Comparison of ENCODE assay signal across 29 mouse cellular contexts in the genomic region with DNA sequence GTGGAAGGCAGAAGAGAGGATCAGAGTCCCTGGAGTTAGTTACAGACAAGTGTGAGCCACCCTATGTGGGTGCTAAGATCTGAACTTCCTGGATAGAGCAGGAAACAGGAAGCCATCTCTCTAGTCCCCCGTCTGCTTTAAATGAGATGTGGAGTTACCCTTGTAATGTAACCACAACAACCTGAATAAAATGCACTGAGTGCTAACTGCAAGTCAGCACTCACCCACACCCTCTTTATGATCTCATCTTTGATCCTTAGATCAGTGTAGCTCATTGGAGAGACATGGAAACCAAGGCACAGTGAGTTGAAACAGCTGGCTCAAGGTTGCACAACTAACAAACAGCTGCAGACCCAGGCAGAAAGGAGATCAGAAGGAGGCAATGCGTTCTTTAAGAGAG.
A peak's percentile ranks its signal among the peaks of the same experiment; 100 is the strongest.
DNase-seq lines count a peak whose midpoint lies in the region; ATAC-seq lines count a peak whose summit lies in the region.
"Had no signal": no experiment of that assay in that cellular context is flagged by ENCODE, and none has a peak within 500 bp of the region (broad histone marks: within the 10 kb centered on the region; RNA-seq: fewer than 3 reads in every experiment).

No protein-coding gene starts in this region.

- DNase-seq in thymus, postnatal 0 days (ENCODE audit: low spot score), result peak; percentile 43
- no peak for DNase-seq in thymus, postnatal 25 days
- DNase-seq in CD4-positive, CD25-positive, alpha-beta regulatory T cell, adult 2 months (ENCODE audit: low read depth, low spot score), result peak; percentile 18
- DNase-seq in naive thymus-derived CD4-positive, alpha-beta T cell, adult 2 months (ENCODE audit: low read depth), result peak; percentile 68
- DNase-seq in cerebellum, adult 11 months, result no peak
- DNase-seq: adrenal gland, adult 8-10 months; adrenal gland, postnatal 25 days; B cell, adult 2 months; cerebellum, adult 18-20 months; cerebellum, adult 9-10 months; cerebellum, postnatal 14 days; gastrocnemius, postnatal 14 days; heart, adult 18-20 months; heart, postnatal 14 days; kidney, adult 2 months had no signal

- H3K9ac ChIP-seq in forebrain, embryonic 12.5 days, result no peak overlapping the region
- H3K9ac ChIP-seq: embryonic facial prominence, embryonic 12.5 days; embryonic facial prominence, embryonic 15.5 days; forebrain, embryonic 13.5 days; heart, embryonic 13.5 days; hindbrain, embryonic 12.5 days; hindbrain, embryonic 15.5 days had no signal

- no peaks in the 10 kb centered on the region for H3K9me3 ChIP-seq in forebrain, embryonic 12.5 days
- H3K9me3 ChIP-seq: embryonic facial prominence, embryonic 12.5 days; embryonic facial prominence, embryonic 15.5 days; forebrain, embryonic 13.5 days; heart, embryonic 10.5 days; heart, embryonic 13.5 days; hindbrain, embryonic 12.5 days; hindbrain, embryonic 15.5 days had no signal

- H3K36me3 ChIP-seq in forebrain, embryonic 12.5 days (replicated peaks), result no peaks in the 10 kb centered on the region
- H3K36me3 ChIP-seq: embryonic facial prominence, embryonic 12.5 days; embryonic facial prominence, embryonic 15.5 days; G1E; heart, embryonic 10.5 days; heart, embryonic 13.5 days; hindbrain, embryonic 12.5 days; hindbrain, embryonic 15.5 days had no signal

- no peak overlapping the region for H3K4me2 ChIP-seq in forebrain, embryonic 12.5 days
- H3K4me2 ChIP-seq: embryonic facial prominence, embryonic 12.5 days; embryonic facial prominence, embryonic 15.5 days; forebrain, embryonic 13.5 days; heart, embryonic 13.5 days; hindbrain, embryonic 12.5 days; hindbrain, embryonic 15.5 days had no signal

- ATAC-seq in activated CD4-positive, CD25-positive, alpha-beta regulatory T cell, adult 4 months, result peak; percentile 57
- ATAC-seq in forebrain, embryonic 12.5 days (ENCODE audit: low FRiP score), result no peak
- ATAC-seq: forebrain, embryonic 13.5 days; forebrain, embryonic 16.5 days; intestine, embryonic 16.5 days; Patski had no signal

- no peak overlapping the region for H3K27ac ChIP-seq in forebrain, embryonic 12.5 days
- H3K27ac ChIP-seq: embryonic facial prominence, embryonic 12.5 days; embryonic facial prominence, embryonic 15.5 days; forebrain, embryonic 13.5 days; heart, embryonic 10.5 days; heart, embryonic 13.5 days; hindbrain, embryonic 12.5 days; hindbrain, embryonic 15.5 days had no signal

- no peak overlapping the region for H3K4me3 ChIP-seq in forebrain, embryonic 12.5 days (replicated peaks)
- H3K4me3 ChIP-seq: embryonic facial prominence, embryonic 12.5 days; embryonic facial prominence, embryonic 15.5 days; forebrain, embryonic 13.5 days; heart, embryonic 10.5 days; heart, embryonic 13.5 days; hindbrain, embryonic 12.5 days; hindbrain, embryonic 15.5 days had no signal

- no peaks in the 10 kb centered on the region for H3K27me3 ChIP-seq in forebrain, embryonic 12.5 days
- H3K27me3 ChIP-seq: CH12.LX; embryonic facial prominence, embryonic 12.5 days; embryonic facial prominence, embryonic 15.5 days; forebrain, embryonic 13.5 days; heart, embryonic 13.5 days; hindbrain, embryonic 12.5 days; hindbrain, embryonic 15.5 days had no signal

- 79% methylated on average over 2 of the region's 2 CpGs for WGBS in forebrain, embryonic 12.5 days

- H3K4me1 ChIP-seq in forebrain, embryonic 12.5 days, result no peaks in the 10 kb centered on the region
- H3K4me1 ChIP-seq: embryonic facial prominence, embryonic 12.5 days; embryonic facial prominence, embryonic 15.5 days; forebrain, embryonic 13.5 days; heart, embryonic 10.5 days; heart, embryonic 13.5 days; hindbrain, embryonic 12.5 days; hindbrain, embryonic 15.5 days had no signal

Comparison
In these comparisons a context has a peak if more than half of its experiments do, and no peak if none do; other contexts are left out.
1. DNase-seq: peak in thymus, postnatal 0 days (single experiment), CD4-positive, CD25-positive, alpha-beta regulatory T cell, adult 2 months (single experiment) and naive thymus-derived CD4-positive, alpha-beta T cell, adult 2 months (single experiment); none in thymus, postnatal 25 days (single experiment) and cerebellum, adult 11 months (single experiment).